Mouse (Mus musculus) hindbrain, embryonic 14.5 days (tissue): ENCODE results near the gene Il2rg. TPM values are rescaled to one million over a fixed set of nuclear protein-coding genes. Genes with fewer than 3 reads are reported as not detected.

Experiments used
- ATAC-seq: fragments of 200-750 bp; cut with Nextera tagmentation; 2 replicates; pipeline ENCODE4 v1.8.0; 2017; ENCODE audit warnings: moderate number of reproducible peaks, mild to moderate bottlenecking, moderate TSS enrichment, moderate library complexity; ENCODE audit not compliant: low FRiP score
- DNase-seq: peaks from one replicate; pipeline ENCODE4 v3.0.0-alpha.2; 2015; ENCODE audit warnings: low spot score
- H3K27ac ChIP-seq: fragments of 300-500 bp; sonication (generic); 2 replicates; pipeline ENCODE4 v1.5.1; 2014; ENCODE audit warnings: mild to moderate bottlenecking, moderate library complexity
- H3K27me3 ChIP-seq: fragments of 300-500 bp; sonication (generic); 2 replicates; pipeline ENCODE4 v1.6.1; 2014; ENCODE audit warnings: mild to moderate bottlenecking, low read length, mixed read lengths; ENCODE audit not compliant: control insufficient read depth, insufficient read depth
- H3K36me3 ChIP-seq: fragments of 300-500 bp; sonication (generic); replicated peaks from 2 replicates; pipeline ENCODE4 v1.6.1; 2014; ENCODE audit not compliant: control insufficient read depth, insufficient read depth
- H3K4me1 ChIP-seq: fragments of 300-500 bp; sonication (generic); replicated peaks from 2 replicates; pipeline ENCODE4 v1.6.1; 2014; ENCODE audit warnings: antibody characterized with exemption, low read length, mixed read lengths; ENCODE audit not compliant: control insufficient read depth, insufficient read depth
- H3K4me2 ChIP-seq: fragments of 300-500 bp; sonication (generic); replicated peaks from 2 replicates; pipeline ENCODE4 v1.6.1; 2014; ENCODE audit warnings: mild to moderate bottlenecking, moderate library complexity
- H3K4me3 ChIP-seq: fragments of 300-500 bp; sonication (generic); replicated peaks from 2 replicates; pipeline ENCODE4 v1.5.1; 2014; ENCODE audit warnings: mild to moderate bottlenecking, low read length
- H3K9ac ChIP-seq: fragments of 300-500 bp; sonication (generic); 2 replicates; pipeline ENCODE4 v1.6.1; 2014
- H3K9me3 ChIP-seq: fragments of 300-500 bp; sonication (generic); 2 replicates; pipeline ENCODE4 v1.6.1; 2016; ENCODE audit warnings: low read length; ENCODE audit not compliant: control insufficient read depth
- WGBS: fragments of 180-500 bp; shearing (Covaris S2); extraction: QIAGEN DNeasy Blood & Tissue Kit; methylation state at CpG from one replicate; pipeline ENCODE4 v1.1.7; 2014; 5-methylcytosine and 5-hydroxymethylcytosine counted together
- polyA plus RNA-seq: library from polyadenylated mRNA; unstranded; fragments of >200 nt; fragmentation: Nextera tagmentation; extraction: Ambion mirVana; gene quantifications from 2 replicates; pipeline ENCODE4 v1.2.1, GENCODE M21; 2014

Gene Il2rg
- polyA plus RNA-seq, 1 experiment from 2014 or later = 7.6 TPM

DNA sequence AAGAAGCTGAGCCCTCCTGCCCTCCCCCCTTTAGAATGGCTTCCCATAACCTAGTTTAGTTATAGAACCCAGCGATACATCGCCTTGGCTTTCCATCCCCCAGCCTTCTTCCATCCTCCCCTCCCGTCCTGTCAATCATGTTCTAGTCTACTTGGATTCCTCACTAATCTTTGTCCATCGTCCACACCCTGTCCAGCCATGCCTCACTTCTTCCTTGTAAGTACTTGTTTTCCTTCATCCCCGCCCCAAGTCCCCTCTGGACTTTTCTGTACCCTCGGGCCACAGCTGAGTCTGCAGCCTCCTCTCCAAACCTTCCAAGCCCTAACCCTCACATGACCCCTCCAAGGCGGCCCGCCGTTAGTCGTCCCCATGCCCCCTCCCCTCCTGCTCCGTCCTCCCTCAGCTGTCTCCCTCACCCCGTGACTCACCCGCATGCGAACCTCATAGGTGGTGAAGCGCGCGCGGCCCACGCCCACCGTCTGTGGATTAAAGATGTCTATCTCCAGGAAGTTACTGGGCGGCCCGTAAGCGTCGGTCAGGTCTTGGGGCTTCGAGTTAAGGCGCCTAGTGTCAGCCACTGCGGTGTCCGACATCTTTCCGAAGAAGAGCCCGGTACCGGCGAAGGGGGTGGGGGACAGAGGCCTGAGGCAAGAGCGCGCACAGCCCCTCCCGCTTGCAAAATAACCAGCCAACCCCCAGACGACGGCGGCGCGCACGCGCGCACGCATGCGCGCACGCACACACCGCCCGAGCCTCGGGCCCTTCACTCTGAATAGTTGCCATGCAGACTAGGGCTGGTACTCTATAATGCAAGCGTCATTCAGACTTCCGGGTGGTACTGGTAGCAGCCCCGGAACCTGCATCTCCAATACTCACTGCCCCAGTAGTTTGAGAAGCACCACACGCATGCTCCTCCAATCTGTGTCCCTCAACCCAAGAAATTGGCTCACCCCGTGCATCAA is 45.9 kb downstream of the Il2rg start, which contains the start of gene Snx12:
Gene Snx12 (minus strand): TSS at position 730 of the 962 bp plus-strand sequence.
- 17% methylated on average over 55 of the region's 55 CpGs for WGBS
- peak within 1 kb of the TSS; percentile 74 for H3K27ac ChIP-seq
- H3K9ac ChIP-seq = peak within 1 kb of the TSS; percentile 64
- H3K36me3 ChIP-seq = no peaks in the 10 kb centered on the region
- ATAC-seq (peak; percentile 98), DNase-seq (peak; percentile 87)
- H3K4me2 ChIP-seq = peak within 1 kb of the TSS; percentile 57
- H3K9me3 ChIP-seq = no peaks in the 10 kb centered on the region
- H3K4me1 ChIP-seq = no peaks in the 10 kb centered on the region; the same call in 1 of the 2 replicates
- H3K27me3 ChIP-seq = 0 out of 2 replicates have a peak, but pooled peaks cover 3% of the 10 kb centered on the region
- H3K4me3 ChIP-seq = peak within 1 kb of the TSS; percentile 49

Other genes starting within 250 kb of the Il2rg start
- 0.17 TPM in 1 of 2 replicates, not detected in the other for gene Tex11, start 208.6 kb downstream of the Il2rg start, polyA plus RNA-seq
- gene Slc7a3, start 182.2 kb downstream of the Il2rg start, polyA plus RNA-seq = 3.8 and 6.7 TPM in 2 replicates
- 41.4 and 42.3 TPM in 2 replicates for gene Snx12, start 45.7 kb downstream of the Il2rg start, polyA plus RNA-seq
- 0.81 and 0.99 TPM in 2 replicates for gene Foxo4, start 13.7 kb downstream of the Il2rg start, polyA plus RNA-seq
- gene Gm614, start 4.3 kb downstream of the Il2rg start, polyA plus RNA-seq = not detected in 2 replicates
- not detected in 2 replicates for gene Gm20489, start 768 bp upstream of the Il2rg start, polyA plus RNA-seq
- gene Med12, start 5.8 kb upstream of the Il2rg start, polyA plus RNA-seq = 28.0 and 33.9 TPM in 2 replicates
- 95.9 and 116 TPM in 2 replicates for gene Nlgn3, start 30.9 kb upstream of the Il2rg start, polyA plus RNA-seq
- gene Gjb1, start 108.1 kb upstream of the Il2rg start, polyA plus RNA-seq = 0.96 and 1.3 TPM in 2 replicates
- 66.6 and 72.7 TPM in 2 replicates for gene Zmym3, start 152.6 kb upstream of the Il2rg start, polyA plus RNA-seq
- gene Nono, start 161.1 kb upstream of the Il2rg start, polyA plus RNA-seq = 256 and 283 TPM in 2 replicates
- gene Itgb1bp2, start 180.8 kb upstream of the Il2rg start, polyA plus RNA-seq = 0.69 and 0.90 TPM in 2 replicates